Mouse (Mus musculus) cortical plate, adult 2 months (tissue): ENCODE results near the gene Drd3.
A peak's percentile ranks its signal among the peaks of the same experiment; 100 is the strongest.

Experiments used
- CTCF ChIP-seq: fragments of 200-500 bp; IDR thresholded peaks from 2 replicates; pipeline ENCODE4 v1.5.1; 2011; ENCODE audit warnings: mild to moderate bottlenecking, control low read depth, low read length; ENCODE audit not compliant: insufficient read depth; ENCODE audit errors: extremely low read depth
- POLR2A ChIP-seq: fragments of 200-500 bp; IDR thresholded peaks from 2 replicates; pipeline ENCODE4 v1.6.1; 2011; ENCODE audit warnings: mild to moderate bottlenecking, low read length, control low read depth; ENCODE audit not compliant: insufficient read depth; ENCODE audit errors: extremely low read depth

- TF ChIP-seq CTCF (peak; percentile 65), POLR2A (no peak)
Measured at GRCm38 (mm10) chr16:43801791-43802307, 48.0 kb downstream of the Drd3 start.
